Mouse (Mus musculus): ENCODE measurements around the gene Cabcoco1.

Gene Cabcoco1

GRCm38 (mm10) chr10:68507741-68508140, 34.0 kb downstream of the Cabcoco1 start:
- no peak for DNase-seq (ENCODE audit: low read depth, low spot score)

- DNase-seq (ENCODE audit: low read depth, low spot score): no peak
Observed at GRCm38 (mm10) chr10:68506242-68506641, 35.5 kb downstream of the Cabcoco1 start.

GRCm38 (mm10) chr10:68504586-68505152, 37.0 kb downstream of the Cabcoco1 start:
- no peak for DNase-seq (ENCODE audit: low read depth, low spot score)

- DNase-seq (ENCODE audit: low read depth, low spot score): no peak
Observed at GRCm38 (mm10) chr10:68501067-68501466, 40.6 kb downstream of the Cabcoco1 start.

- DNase-seq (ENCODE audit: low read depth, low spot score): no peak
Observed at GRCm38 (mm10) chr10:68495246-68495645, 46.5 kb downstream of the Cabcoco1 start.

GRCm38 (mm10) chr10:68491557-68491956, 50.1 kb downstream of the Cabcoco1 start:
- DNase-seq (ENCODE audit: low read depth, low spot score): no peak

GRCm38 (mm10) chr10:68490781-68491180, 50.9 kb downstream of the Cabcoco1 start:
- no peak for DNase-seq (ENCODE audit: low read depth, low spot score)

GRCm38 (mm10) chr10:68472799-68473198, 68.9 kb downstream of the Cabcoco1 start:
- no peak for DNase-seq (ENCODE audit: low read depth, low spot score)

GRCm38 (mm10) chr10:68465737-68466327, 75.9 kb downstream of the Cabcoco1 start:
- no peak for DNase-seq (ENCODE audit: low read depth, low spot score)

GRCm38 (mm10) chr10:68464943-68465342, 76.8 kb downstream of the Cabcoco1 start:
- DNase-seq (ENCODE audit: low read depth, low spot score): peak; percentile 85

- DNase-seq (ENCODE audit: low read depth, low spot score): no peak
Observed at GRCm38 (mm10) chr10:68459784-68460183, 81.9 kb downstream of the Cabcoco1 start.

- no peak for DNase-seq (ENCODE audit: low read depth, low spot score)
Observed at GRCm38 (mm10) chr10:68457019-68457418, 84.7 kb downstream of the Cabcoco1 start.

GRCm38 (mm10) chr10:68454541-68454940, 87.2 kb downstream of the Cabcoco1 start:
- DNase-seq (ENCODE audit: low read depth, low spot score): no peak

GRCm38 (mm10) chr10:68446797-68447125, 94.9 kb downstream of the Cabcoco1 start:
- DNase-seq (ENCODE audit: low read depth, low spot score): no peak

- DNase-seq (ENCODE audit: low read depth, low spot score): no peak
Observed at GRCm38 (mm10) chr10:68445876-68446796, 95.6 kb downstream of the Cabcoco1 start.

GRCm38 (mm10) chr10:68445244-68445811, 96.4 kb downstream of the Cabcoco1 start:
- no peak for DNase-seq (ENCODE audit: low read depth, low spot score)

- DNase-seq (ENCODE audit: low read depth, low spot score): no peak
Observed at GRCm38 (mm10) chr10:68444361-68445114, 97.2 kb downstream of the Cabcoco1 start.

- no peak for DNase-seq (ENCODE audit: low read depth, low spot score)
Observed at GRCm38 (mm10) chr10:68443132-68443531, 98.6 kb downstream of the Cabcoco1 start.

- no peak for DNase-seq (ENCODE audit: low read depth, low spot score)
Observed at GRCm38 (mm10) chr10:68442713-68443112, 99.0 kb downstream of the Cabcoco1 start.

- DNase-seq (ENCODE audit: low read depth, low spot score): no peak
Observed at GRCm38 (mm10) chr10:68441931-68442662, 99.6 kb downstream of the Cabcoco1 start.

- peak; percentile 26 for DNase-seq (ENCODE audit: low read depth, low spot score)
Observed at GRCm38 (mm10) chr10:68440515-68440914, 101.2 kb downstream of the Cabcoco1 start.
